Comparison of ENCODE assay signal across 25 mouse cellular contexts in genomic region chr2:43790049-43790693, GRCm38 (mm10). TPM values are rescaled to one million over a fixed set of nuclear protein-coding genes. Genes with fewer than 3 reads are reported as not detected.
DNase-seq lines count a peak whose midpoint lies in the region; ATAC-seq and TF ChIP-seq lines count a peak whose summit lies in the region.
"Had no signal": no experiment of that assay in that cellular context is flagged by ENCODE, and none has a peak within 500 bp of the region (broad histone marks: within the 10 kb centered on the region; RNA-seq: fewer than 3 reads in every experiment).

No protein-coding gene starts in this region.

- peak; percentile 10 for DNase-seq in kidney, postnatal 14 days
- DNase-seq in lung, postnatal 0 days (ENCODE audit: low spot score) = peak; percentile 54
- DNase-seq in splenic B cell, adult 2 months (ENCODE audit: low read depth, low spot score) = peak; percentile 9
- DNase-seq in frontal cortex, postnatal 36 days (ENCODE audit: low spot score in 2 of 2) = no peak
- no peak for DNase-seq in ovary, adult 18-20 months (ENCODE audit: low spot score)
- DNase-seq: adrenal gland, postnatal 36 days; B cell, adult 2 months; cerebellum, adult 11 months; cerebellum, adult 9-11 months; gastrocnemius, postnatal 14 days; heart, postnatal 36 days; layer of hippocampus, postnatal 36 days; midbrain, embryonic 14.5 days had no signal

- no peak overlapping the region for H3K4me3 ChIP-seq in kidney, embryonic 15.5 days (replicated peaks)
- H3K4me3 ChIP-seq in lung, postnatal 0 days (ENCODE audit: low read depth, low read length) = no peak overlapping the region
- H3K4me3 ChIP-seq: embryonic facial prominence, embryonic 10.5 days; heart, embryonic 15.5 days; hindbrain, embryonic 15.5 days; intestine, embryonic 15.5 days; layer of hippocampus, adult 2 months; neural tube, embryonic 12.5 days had no signal

- H3K4me1 ChIP-seq in kidney, embryonic 15.5 days = peaks cover 12% of the 10 kb centered on the region; the same call in 1 of the 2 replicates
- H3K4me1 ChIP-seq in lung, postnatal 0 days (ENCODE audit: insufficient read depth, low read depth, low read length) = no peaks in the 10 kb centered on the region
- H3K4me1 ChIP-seq: heart, embryonic 15.5 days; intestine, embryonic 15.5 days had no signal

- peaks cover 15% of the 10 kb centered on the region; the same call in 1 of the 2 replicates for H3K27me3 ChIP-seq in kidney, embryonic 15.5 days
- no peaks in the 10 kb centered on the region for H3K27me3 ChIP-seq in lung, postnatal 0 days (replicated peaks; ENCODE audit: insufficient read depth, low read length)
- no peaks in the 10 kb centered on the region for H3K27me3 ChIP-seq in splenic B cell, adult 2 months (ENCODE audit: control insufficient read depth, insufficient read depth, low read length, poor library complexity, severe bottlenecking)
- H3K27me3 ChIP-seq: CH12.LX; heart, embryonic 15.5 days; hindbrain, embryonic 15.5 days; intestine, embryonic 15.5 days had no signal

- no peak for TF ChIP-seq CTCF in lung, postnatal 0 days (IDR thresholded peaks at IDR 0.05)

- H3K36me3 ChIP-seq in kidney, embryonic 15.5 days = no peaks in the 10 kb centered on the region
- H3K36me3 ChIP-seq in lung, postnatal 0 days (ENCODE audit: insufficient read depth, low read length) = no peaks in the 10 kb centered on the region
- H3K36me3 ChIP-seq in splenic B cell, adult 2 months (ENCODE audit: control insufficient read depth, insufficient read depth, low read length, poor library complexity, severe bottlenecking) = peaks cover 3% of the 10 kb centered on the region; the same call in 1 of the 2 replicates
- H3K36me3 ChIP-seq: embryonic facial prominence, embryonic 10.5 days; G1E; heart, embryonic 15.5 days; hindbrain, embryonic 15.5 days; intestine, embryonic 15.5 days; neural tube, embryonic 12.5 days had no signal

- 58% methylated on average over 6 of the region's 6 CpGs for WGBS in kidney, embryonic 15.5 days
- WGBS in lung, postnatal 0 days = 26% methylated on average over 6 of the region's 6 CpGs

- no peaks in the 10 kb centered on the region for H3K9me3 ChIP-seq in kidney, embryonic 15.5 days (replicated peaks)
- H3K9me3 ChIP-seq in lung, postnatal 0 days (ENCODE audit: low read length) = no peaks in the 10 kb centered on the region
- H3K9me3 ChIP-seq: embryonic facial prominence, embryonic 10.5 days; G1E; heart, embryonic 15.5 days; hindbrain, embryonic 15.5 days; intestine, embryonic 15.5 days; neural tube, embryonic 12.5 days had no signal

- H3K9ac ChIP-seq in kidney, embryonic 15.5 days = no peak overlapping the region
- no peak overlapping the region for H3K9ac ChIP-seq in lung, postnatal 0 days (replicated peaks; ENCODE audit: low read depth)
- H3K9ac ChIP-seq: heart, embryonic 15.5 days; hindbrain, embryonic 15.5 days; intestine, embryonic 15.5 days; neural tube, embryonic 12.5 days had no signal

- no peak for ATAC-seq in kidney, embryonic 15.5 days (replicated peaks; ENCODE audit: low FRiP score)
- ATAC-seq in granulocyte monocyte progenitor cell, adult 5-6 weeks (replicated peaks; ENCODE audit: poor library complexity, severe bottlenecking) = peak; percentile 64
- ATAC-seq in lung, postnatal 0 days = peak; percentile 64
- ATAC-seq: forebrain, embryonic 16.5 days; intestine, embryonic 15.5 days; Patski had no signal

- peak; percentile 49; the same call in 1 of the 2 replicates for TF ChIP-seq EP300 in lung, postnatal 0 days (IDR thresholded peaks at IDR 0.05)

- no peak overlapping the region for H3K4me2 ChIP-seq in kidney, embryonic 15.5 days
- H3K4me2 ChIP-seq in lung, postnatal 0 days (replicated peaks; ENCODE audit: low read depth, low read length) = no peak overlapping the region
- H3K4me2 ChIP-seq: heart, embryonic 15.5 days; hindbrain, embryonic 15.5 days; intestine, embryonic 15.5 days; neural tube, embryonic 12.5 days had no signal

- no peak overlapping the region for H3K27ac ChIP-seq in kidney, embryonic 15.5 days
- no peak overlapping the region for H3K27ac ChIP-seq in lung, postnatal 0 days (ENCODE audit: low read length)
- H3K27ac ChIP-seq: embryonic facial prominence, embryonic 10.5 days; heart, embryonic 15.5 days; hindbrain, embryonic 15.5 days; intestine, embryonic 15.5 days; layer of hippocampus, adult 2 months; neural tube, embryonic 12.5 days had no signal

RNA-seq across cellular contexts. Expression of gene Arhgap15, which starts 41.5 kb away (rescaled TPM):
- polyA plus RNA-seq in kidney, embryonic 15.5 days (2015; fragmentation: Nextera tagmentation; extraction: Ambion mirVana) = 0.89 and 1.1 TPM in 2 replicates
- total RNA-seq in granulocyte monocyte progenitor cell, adult 5-6 weeks (2014; fragmentation: Nextera tagmentation) = 99.5 and 105 TPM in 2 replicates
- 146 and 174 TPM in 2 replicates for total RNA-seq in granulocyte monocyte progenitor cell, adult 5-6 weeks (2017)
- polyA plus RNA-seq in lung, postnatal 0 days (2015; fragmentation: Nextera tagmentation; extraction: Ambion mirVana) = 1.5 and 2.2 TPM in 2 replicates
- polyA plus RNA-seq: Patski had no signal

Comparison
In these comparisons a context has a peak if more than half of its experiments do, and no peak if none do; other contexts are left out.
1. DNase-seq: peak in kidney, postnatal 14 days (single experiment), lung, postnatal 0 days (single experiment) and splenic B cell, adult 2 months (single experiment); none in frontal cortex, postnatal 36 days (0 of 2) and ovary, adult 18-20 months (single experiment).